8 mouse cellular contexts compared by ENCODE assay signal in genomic region chr13:51793425-51793891, GRCm38 (mm10). TPM values are rescaled to one million over a fixed set of nuclear protein-coding genes. Genes with fewer than 3 reads are reported as not detected.
DNase-seq lines count a peak whose midpoint lies in the region; ATAC-seq and TF ChIP-seq lines count a peak whose summit lies in the region.

Gene Sema4d (minus strand): TSS chr13:51793747.

- peak; percentile 8 for ATAC-seq in CD4-positive, CD25-positive, alpha-beta regulatory T cell, adult 4 months
- peak; percentile 48 for ATAC-seq in embryonic facial prominence, embryonic 14.5 days (ENCODE audit: low read depth)
- peak; percentile 50 for ATAC-seq in heart, embryonic 15.5 days (replicated peaks; ENCODE audit: insufficient number of reproducible peaks, insufficient read depth, low FRiP score, low read depth)
- peak; percentile 84 for ATAC-seq in liver, embryonic 14.5 days (ENCODE audit: insufficient read depth)
- peak; percentile 67 for ATAC-seq in stomach, embryonic 15.5 days (ENCODE audit: insufficient read depth, low FRiP score, low read depth)

- peaks cover 5% of the 10 kb centered on the region for H3K4me1 ChIP-seq in bone marrow, adult 2 months (ENCODE audit: control insufficient read depth, insufficient read depth, low read length)
- 0 out of 2 replicates have a peak, but pooled peaks cover 22% of the 10 kb centered on the region for H3K4me1 ChIP-seq in embryonic facial prominence, embryonic 14.5 days (ENCODE audit: control insufficient read depth, insufficient read depth, low read length)
- peaks cover 27% of the 10 kb centered on the region for H3K4me1 ChIP-seq in heart, embryonic 15.5 days (replicated peaks)
- H3K4me1 ChIP-seq in liver, embryonic 14.5 days (replicated peaks; ENCODE audit: control insufficient read depth in 2 of 2, insufficient read depth in 2 of 2, low read length in 1 of 2): peaks cover 0 to 12% of the 10 kb centered on the region in 2 experiments; a peak in 2 of 4 replicates
- H3K4me1 ChIP-seq in stomach, embryonic 15.5 days: peaks cover 3% of the 10 kb centered on the region; the same call in 1 of the 2 replicates

- TF ChIP-seq CTCF in bone marrow, adult 2 months (IDR thresholded peaks at IDR 0.05; ENCODE audit: control insufficient read depth, insufficient read depth, low read length): no peak
- no peak for TF ChIP-seq CTCF in liver, embryonic 14.5 days (IDR thresholded peaks at IDR 0.05; ENCODE audit: low read depth)

- H3K27me3 ChIP-seq in embryonic facial prominence, embryonic 14.5 days (replicated peaks; ENCODE audit: control insufficient read depth, insufficient read depth, low read length): peaks cover 16% of the 10 kb centered on the region
- no peaks in the 10 kb centered on the region for H3K27me3 ChIP-seq in heart, embryonic 15.5 days
- H3K27me3 ChIP-seq in liver, embryonic 14.5 days (ENCODE audit: control insufficient read depth, insufficient read depth, low read length): no peaks in the 10 kb centered on the region
- H3K27me3 ChIP-seq in stomach, embryonic 15.5 days (replicated peaks): 0 out of 2 replicates have a peak, but pooled peaks cover 9% of the 10 kb centered on the region

- H3K9ac ChIP-seq in embryonic facial prominence, embryonic 14.5 days (ENCODE audit: low read depth, low read length): peak within 1 kb of the TSS; percentile 80
- peak within 1 kb of the TSS; percentile 82 for H3K9ac ChIP-seq in heart, embryonic 15.5 days
- peak within 1 kb of the TSS; percentile 79 for H3K9ac ChIP-seq in liver, embryonic 14.5 days (replicated peaks)
- H3K9ac ChIP-seq in stomach, embryonic 15.5 days: peak within 1 kb of the TSS; percentile 75

- peak within 1 kb of the TSS; percentile 87 for H3K4me3 ChIP-seq in bone marrow, adult 2 months (replicated peaks; ENCODE audit: control insufficient read depth, low read depth, low read length)
- H3K4me3 ChIP-seq in embryonic facial prominence, embryonic 14.5 days (ENCODE audit: low read depth, low read length): peak within 1 kb of the TSS; percentile 84
- peak within 1 kb of the TSS; percentile 86 for H3K4me3 ChIP-seq in heart, embryonic 15.5 days
- H3K4me3 ChIP-seq in liver, embryonic 14.5 days (ENCODE audit: insufficient read depth in 1 of 2, low read depth in 2 of 2, low read length in 2 of 2): peak within 1 kb of the TSS; percentile 73 to 75
- H3K4me3 ChIP-seq in stomach, embryonic 15.5 days (replicated peaks): peak within 1 kb of the TSS; percentile 69

- 2% methylated on average over 45 of the region's 52 CpGs for WGBS in bone marrow, adult 2 months
- WGBS in embryonic facial prominence, embryonic 14.5 days: 11% methylated on average over 3 of the region's 52 CpGs
- 2% methylated on average over 35 of the region's 52 CpGs for WGBS in heart, embryonic 15.5 days
- under 1% methylated on average over 29 of the region's 52 CpGs for WGBS in liver, embryonic 14.5 days (ENCODE audit: insufficient replicate concordance)
- WGBS in stomach, embryonic 15.5 days: 2% methylated on average over 29 of the region's 52 CpGs

- TF ChIP-seq POLR2A in bone marrow, adult 2 months (IDR thresholded peaks at IDR 0.05; ENCODE audit: borderline replicate concordance, control insufficient read depth, low read depth, low read length): peak; percentile 43; the same call in 1 of the 2 replicates

- peak; percentile 92 for DNase-seq in embryonic facial prominence, embryonic 14.5 days (ENCODE audit: low spot score)
- DNase-seq in kidney, postnatal 10 days: peak; percentile 85
- DNase-seq in liver, embryonic 14.5 days (ENCODE audit: low read depth in 3 of 3, low spot score in 3 of 3): peak; percentile 59 to 61 (median 61)
- peak; percentile 34 to 51 for DNase-seq in natural killer cell, adult 2 months (ENCODE audit: low spot score in 2 of 2)

- no peaks in the 10 kb centered on the region for H3K9me3 ChIP-seq in embryonic facial prominence, embryonic 14.5 days (ENCODE audit: control insufficient read depth, low read length)
- no peaks in the 10 kb centered on the region for H3K9me3 ChIP-seq in heart, embryonic 15.5 days (replicated peaks)
- no peaks in the 10 kb centered on the region for H3K9me3 ChIP-seq in liver, embryonic 14.5 days (ENCODE audit: control insufficient read depth, low read length)
- no peaks in the 10 kb centered on the region for H3K9me3 ChIP-seq in stomach, embryonic 15.5 days

- H3K36me3 ChIP-seq in embryonic facial prominence, embryonic 14.5 days (ENCODE audit: control insufficient read depth, insufficient read depth, low read length): no peaks in the 10 kb centered on the region
- H3K36me3 ChIP-seq in heart, embryonic 15.5 days: no peaks in the 10 kb centered on the region
- no peaks in the 10 kb centered on the region for H3K36me3 ChIP-seq in liver, embryonic 14.5 days (replicated peaks; ENCODE audit: control insufficient read depth, insufficient read depth, low read depth)
- H3K36me3 ChIP-seq in stomach, embryonic 15.5 days: no peaks in the 10 kb centered on the region

- TF ChIP-seq EP300 in liver, embryonic 14.5 days (IDR thresholded peaks at IDR 0.05; ENCODE audit: low read depth): no peak

- peak within 1 kb of the TSS; percentile 97 for H3K4me2 ChIP-seq in embryonic facial prominence, embryonic 14.5 days (ENCODE audit: low read depth, low read length)
- H3K4me2 ChIP-seq in heart, embryonic 15.5 days: peak within 1 kb of the TSS; percentile 94
- H3K4me2 ChIP-seq in liver, embryonic 14.5 days (ENCODE audit: low read depth): peak within 1 kb of the TSS; percentile 97
- H3K4me2 ChIP-seq in stomach, embryonic 15.5 days: peak within 1 kb of the TSS; percentile 95

- peak within 1 kb of the TSS; percentile 81 for H3K27ac ChIP-seq in bone marrow, adult 2 months (ENCODE audit: control insufficient read depth, insufficient read depth, low read depth, low read length, poor library complexity)
- H3K27ac ChIP-seq in embryonic facial prominence, embryonic 14.5 days (replicated peaks; ENCODE audit: low read depth, low read length): no peak within 1 kb of the TSS
- peak within 1 kb of the TSS; percentile 62 for H3K27ac ChIP-seq in heart, embryonic 15.5 days
- no peak within 1 kb of the TSS for H3K27ac ChIP-seq in liver, embryonic 14.5 days
- peak within 1 kb of the TSS; percentile 37; the same call in 1 of the 2 replicates for H3K27ac ChIP-seq in stomach, embryonic 15.5 days

RNA-seq across cellular contexts. Expression of gene Sema4d, which starts in this region (rescaled TPM):
- polyA plus RNA-seq in CD4-positive, CD25-positive, alpha-beta regulatory T cell, adult 4 months (2017; shearing (Covaris generic)): 100 to 1,000 TPM; 122 to 152 TPM
- polyA plus RNA-seq in bone marrow, adult 2 months (2011; ENCODE audit: insufficient read depth, insufficient read length, low replicate concordance, missing spikeins): 9.3 and 23.0 TPM in 2 replicates
- polyA plus RNA-seq in embryonic facial prominence, embryonic 14.5 days (2014; fragmentation: Nextera tagmentation; extraction: Ambion mirVana): 11.1 and 11.7 TPM in 2 replicates
- polyA plus RNA-seq in heart, embryonic 15.5 days (2015; fragmentation: Nextera tagmentation; extraction: Ambion mirVana): 14.7 and 19.8 TPM in 2 replicates
- 4.2 and 4.7 TPM in 2 replicates for polyA plus RNA-seq in liver, embryonic 14.5 days (2012; rRNA removed)
- polyA plus RNA-seq in liver, embryonic 14.5 days (2014; fragmentation: Nextera tagmentation; extraction: Ambion mirVana): 4.6 and 6.1 TPM in 2 replicates
- polyA plus RNA-seq in stomach, embryonic 15.5 days (2015; fragmentation: Nextera tagmentation; extraction: Ambion mirVana): 8.4 and 10.2 TPM in 2 replicates

Comparison
In these comparisons a context has a peak if more than half of its experiments do, and no peak if none do; other contexts are left out.
1. ATAC-seq: peak in every context shown above with its lines; median percentile 84 in liver, embryonic 14.5 days; 67 in stomach, embryonic 15.5 days; 50 in heart, embryonic 15.5 days; 48 in embryonic facial prominence, embryonic 14.5 days; 8 in CD4-positive, CD25-positive, alpha-beta regulatory T cell, adult 4 months.
2. H3K27ac ChIP-seq: peak in bone marrow, adult 2 months (single experiment), heart, embryonic 15.5 days (single experiment) and stomach, embryonic 15.5 days (single experiment); none in embryonic facial prominence, embryonic 14.5 days (single experiment) and liver, embryonic 14.5 days (single experiment).
3. Peak in every context shown above with its lines, with median percentiles within 50 percentile points of each other: H3K4me3 ChIP-seq, DNase-seq, H3K4me2 ChIP-seq and H3K9ac ChIP-seq.